Mouse (Mus musculus) cerebellum, postnatal 14 days (tissue): ENCODE measurements around the gene Foxa3.
"Not testable (repeated sequence)": the region's sequence is repeated elsewhere in the genome, so short reads cannot be mapped to it uniquely, and the experiment has no call there.

ENCODE experiments used
- DNase-seq, 2 experiments: peaks; one replicate each; pipeline ENCODE4 v3.0.0; 2021; ENCODE audit warnings: mixed read lengths in 2 of 2

Gene Foxa3

GRCm38 (mm10) chr7:19023357-19023814 lies at the start of gene Foxa3:
Gene Foxa3 (minus strand): TSS chr7:19023538.
- DNase-seq: peak; percentile 45 to 56

GRCm38 (mm10) chr7:19071024-19071423 lies 47.7 kb upstream of the Foxa3 start:
- not testable (repeated sequence) for DNase-seq

- no peak for DNase-seq
Observed at GRCm38 (mm10) chr7:19069500-19069899, 46.2 kb upstream of the Foxa3 start.

GRCm38 (mm10) chr7:19068707-19069106 lies 45.4 kb upstream of the Foxa3 start:
- DNase-seq: peak; percentile 82 to 86

GRCm38 (mm10) chr7:19067935-19068334 lies 44.6 kb upstream of the Foxa3 start:
- DNase-seq: no peak

GRCm38 (mm10) chr7:19067063-19067462 lies 43.7 kb upstream of the Foxa3 start:
- no peak for DNase-seq

- DNase-seq: no peak
Observed at GRCm38 (mm10) chr7:19065896-19066295, 42.6 kb upstream of the Foxa3 start.

- DNase-seq: no peak
Observed at GRCm38 (mm10) chr7:19057405-19057804, 34.1 kb upstream of the Foxa3 start.

GRCm38 (mm10) chr7:19055108-19055507 lies 31.8 kb upstream of the Foxa3 start:
- DNase-seq: no peak

GRCm38 (mm10) chr7:19054777-19055076 lies 31.4 kb upstream of the Foxa3 start:
- no peak for DNase-seq

GRCm38 (mm10) chr7:19054047-19054776 lies 30.9 kb upstream of the Foxa3 start, which contains the start of gene Rsph6a:
Gene Rsph6a (plus strand): TSS chr7:19054690.
- peak; percentile 73 to 87 for DNase-seq

GRCm38 (mm10) chr7:19053136-19053532 lies 29.8 kb upstream of the Foxa3 start:
- no peak for DNase-seq

- DNase-seq: peak in 1 of 2 experiments; percentile 59
Observed at GRCm38 (mm10) chr7:19052345-19053135, 29.2 kb upstream of the Foxa3 start.

GRCm38 (mm10) chr7:19051161-19051560 lies 27.8 kb upstream of the Foxa3 start:
- DNase-seq: peak in 1 of 2 experiments; percentile 11

- DNase-seq: peak in 1 of 2 experiments; percentile 45
Observed at GRCm38 (mm10) chr7:19050172-19050571, 26.8 kb upstream of the Foxa3 start.

- no peak for DNase-seq
Observed at GRCm38 (mm10) chr7:19049252-19049651, 25.9 kb upstream of the Foxa3 start.

- no peak for DNase-seq
Observed at GRCm38 (mm10) chr7:19048006-19048527, 24.7 kb upstream of the Foxa3 start.

- peak; percentile 88 to 91 for DNase-seq
Observed at GRCm38 (mm10) chr7:19046286-19047069, 23.1 kb upstream of the Foxa3 start.

GRCm38 (mm10) chr7:19044616-19045015 lies 21.3 kb upstream of the Foxa3 start:
- DNase-seq: no peak

- DNase-seq: no peak
Observed at GRCm38 (mm10) chr7:19031641-19032040, 8.3 kb upstream of the Foxa3 start.

- peak; percentile 67 to 77 for DNase-seq
Observed at GRCm38 (mm10) chr7:19029084-19029653, 5.8 kb upstream of the Foxa3 start.

GRCm38 (mm10) chr7:19028067-19028466 lies 4.7 kb upstream of the Foxa3 start:
- no peak for DNase-seq
